Mouse (Mus musculus) urinary bladder, postnatal 4 days (tissue): Measurements from ENCODE around the gene Acadvl.

Experiments used
- DNase-seq, 2 experiments: peaks; one replicate each; pipeline ENCODE4 v3.0.0; 2021 to 2022; ENCODE audit warnings: low spot score in 2 of 2

The Acadvl gene

DNA sequence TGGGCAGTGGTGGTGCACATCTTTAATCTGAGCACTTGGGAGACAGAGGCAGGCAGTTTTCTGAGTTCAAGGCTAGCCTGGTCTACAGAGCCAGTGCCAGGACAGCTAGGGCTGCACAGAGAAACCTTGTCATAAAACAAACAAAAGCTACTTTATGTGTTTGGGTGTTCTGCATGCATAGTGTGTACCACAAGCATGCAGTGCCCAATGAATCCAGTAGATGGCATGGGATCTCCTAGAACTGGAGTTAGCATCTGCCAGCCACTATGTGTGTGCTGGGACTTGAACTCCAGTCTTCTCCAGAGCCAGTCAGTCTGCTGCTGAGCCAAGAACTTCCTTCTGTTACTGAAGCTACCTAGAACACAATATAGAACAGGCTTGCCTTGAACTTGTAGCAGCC, 13.3 kb downstream of the Acadvl start:
- DNase-seq: no peak

DNA sequence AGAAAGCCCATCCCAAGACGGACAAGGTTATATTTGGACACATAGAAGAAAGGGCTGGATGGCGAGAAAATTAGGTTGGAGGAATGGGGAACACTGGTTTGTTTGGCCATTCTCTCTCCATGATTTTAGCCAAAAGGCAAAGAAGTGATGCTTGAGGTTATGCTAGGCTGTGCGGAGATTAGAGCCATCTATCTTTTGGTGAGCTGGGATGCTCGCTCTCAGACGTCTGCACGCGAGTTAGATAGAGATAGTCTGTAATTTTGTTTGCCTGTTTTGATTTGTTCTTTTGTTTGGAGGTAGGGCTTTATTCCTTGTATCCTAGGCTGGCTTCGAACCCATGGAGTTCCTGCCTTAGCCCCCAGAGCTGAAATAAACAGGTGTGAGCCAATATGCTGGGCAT, 14.1 kb downstream of the Acadvl start:
- no peak for DNase-seq

DNA sequence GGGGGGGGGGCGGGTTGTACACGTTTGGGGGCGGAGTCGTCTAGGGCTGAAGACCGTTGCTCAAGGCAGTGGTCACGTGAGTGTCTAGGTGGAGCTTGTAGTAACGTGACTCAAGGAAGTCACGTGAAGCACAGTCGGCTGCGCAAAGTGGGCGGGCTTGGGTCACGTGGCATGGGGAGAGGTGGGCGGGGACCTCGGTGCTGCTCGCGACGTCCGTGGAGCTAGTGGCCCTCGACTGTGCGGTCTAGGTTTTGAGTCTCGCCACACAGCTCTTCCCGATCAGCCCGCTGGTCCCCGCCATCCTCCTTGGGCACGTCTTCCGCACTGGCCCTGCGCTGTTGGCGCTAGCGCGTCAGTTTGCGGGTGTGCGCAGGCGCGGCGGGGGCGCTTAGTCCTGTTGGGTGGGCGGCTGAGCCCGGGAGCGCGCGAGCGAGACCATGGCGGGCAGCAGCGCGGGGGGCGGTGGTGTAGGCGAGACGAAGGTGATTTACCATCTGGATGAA, 14.8 kb downstream of the Acadvl start, which contains the start of gene Dvl2:
Gene Dvl2 (plus strand): TSS at position 200 of the 503 bp plus-strand sequence.
- DNase-seq: peak; percentile 87 to 95

GRCm38 (mm10) chr11:69999666-70000065, 15.5 kb downstream of the Acadvl start:
- no peak for DNase-seq

DNA sequence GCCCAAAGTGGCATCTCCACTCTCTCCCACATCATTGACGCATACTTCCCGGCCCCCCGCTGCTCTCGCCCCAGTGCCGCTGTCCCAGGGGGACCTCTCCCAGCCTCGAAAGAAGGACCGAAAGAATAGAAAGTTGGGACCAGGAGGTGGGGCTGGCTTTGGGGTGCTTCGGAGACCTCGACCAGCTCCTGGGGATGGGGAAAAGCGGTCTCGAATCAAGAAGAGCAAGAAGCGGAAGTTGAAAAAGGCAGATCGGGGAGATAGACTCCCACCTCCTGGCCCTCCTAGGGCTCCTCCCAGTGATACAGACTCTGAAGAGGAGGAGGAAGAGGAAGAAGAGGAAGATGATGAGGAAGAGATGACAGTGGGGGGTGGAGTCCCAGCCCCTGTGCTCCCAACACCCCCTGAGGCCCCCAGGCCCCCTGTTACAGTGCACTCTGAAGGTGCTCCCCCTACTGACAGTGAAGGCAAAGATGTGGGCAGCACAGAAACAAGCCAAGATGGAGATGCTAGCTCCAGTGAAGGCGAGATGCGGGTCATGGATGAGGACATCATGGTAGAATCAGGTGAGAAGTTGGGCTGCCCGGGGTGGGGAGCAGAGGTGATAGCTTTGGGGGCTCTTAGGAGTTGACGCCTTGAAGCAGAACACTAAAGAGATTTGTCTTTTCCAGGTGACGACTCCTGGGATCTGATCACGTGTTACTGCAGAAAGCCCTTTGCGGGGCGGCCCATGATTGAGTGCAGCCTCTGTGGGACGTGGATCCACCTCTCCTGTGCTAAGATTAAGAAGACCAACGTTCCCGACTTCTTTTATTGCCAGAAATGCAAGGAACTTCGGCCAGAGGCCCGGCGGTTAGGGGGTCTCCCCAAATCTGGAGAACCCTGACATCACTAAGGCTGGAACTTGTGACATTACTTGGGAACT, 16.4 kb downstream of the Acadvl start:
- DNase-seq: peak in 1 of 2 experiments; percentile 18

GRCm38 (mm10) chr11:69997070-69997509, 18.1 kb downstream of the Acadvl start:
- peak; percentile 88 to 92 for DNase-seq

GRCm38 (mm10) chr11:69996161-69997061, 18.8 kb downstream of the Acadvl start:
- DNase-seq: peak; percentile 42 to 72

DNA sequence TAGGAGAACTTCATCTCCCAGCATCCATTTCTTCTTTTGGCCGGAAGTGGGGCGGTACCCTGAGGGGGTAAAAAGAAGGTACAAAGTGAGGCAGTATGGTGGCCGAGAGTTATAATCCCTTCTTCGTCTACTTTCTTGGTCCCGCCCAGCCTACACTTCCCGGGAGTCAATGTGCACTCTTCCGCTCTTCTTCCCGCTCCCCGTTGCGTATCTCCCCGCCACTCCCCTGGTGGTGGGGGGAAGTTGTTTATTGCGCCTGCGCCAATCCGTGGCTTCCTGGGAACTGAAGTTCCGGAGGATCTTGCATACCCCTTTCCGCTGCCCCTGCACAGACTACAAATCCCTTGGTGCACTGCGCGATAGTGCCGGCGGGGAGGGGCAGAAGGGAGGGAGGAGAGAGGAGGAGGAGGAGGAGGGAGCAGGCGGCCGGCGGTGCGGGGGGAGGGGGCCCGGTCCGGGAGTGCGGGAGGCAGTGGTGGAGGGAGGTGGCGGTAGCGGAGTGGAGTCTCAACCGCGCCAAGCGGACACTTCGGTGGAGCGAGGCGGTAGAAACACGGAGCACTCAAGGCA, 19.7 kb downstream of the Acadvl start, which contains the start of gene Phf23:
Gene Phf23 (plus strand): TSS at position 387 of the 570 bp plus-strand sequence.
- peak; percentile 98 to 99 for DNase-seq

GRCm38 (mm10) chr11:69994401-69995090, 20.7 kb downstream of the Acadvl start:
- DNase-seq: peak in 1 of 2 experiments; percentile 14

- DNase-seq: no peak
These were observed 22.3 kb downstream of the Acadvl start for GRCm38 (mm10) chr11:69992932-69993331.

DNA sequence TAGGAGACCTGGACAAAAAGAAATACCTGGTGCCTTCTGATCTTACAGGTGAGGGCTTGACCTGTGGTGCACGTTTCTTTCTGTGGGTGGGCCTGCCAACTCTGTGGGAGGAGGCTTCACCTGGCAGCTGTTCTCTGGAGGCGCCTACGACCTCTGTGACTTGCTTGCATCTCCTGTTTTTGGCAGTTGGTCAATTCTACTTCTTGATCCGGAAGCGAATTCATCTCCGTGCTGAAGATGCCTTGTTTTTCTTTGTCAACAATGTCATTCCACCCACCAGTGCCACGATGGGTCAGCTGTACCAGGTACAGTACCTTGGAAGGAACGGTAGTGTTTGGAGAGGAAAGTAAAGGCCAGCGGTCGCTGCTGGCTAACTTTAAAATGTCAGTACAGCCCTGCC, 22.8 kb downstream of the Acadvl start:
- no peak for DNase-seq

GRCm38 (mm10) chr11:69991711-69992110, 23.5 kb downstream of the Acadvl start:
- no peak for DNase-seq

- peak; percentile 94 to 96 for DNase-seq
These were observed 24.1 kb downstream of the Acadvl start, which contains the start of gene Gabarap for GRCm38 (mm10) chr11:69990850-69991691. Gene Gabarap, plus strand, starts transcription at chr11:69991143.

GRCm38 (mm10) chr11:69989949-69990348, 25.3 kb downstream of the Acadvl start:
- DNase-seq: no peak

DNA sequence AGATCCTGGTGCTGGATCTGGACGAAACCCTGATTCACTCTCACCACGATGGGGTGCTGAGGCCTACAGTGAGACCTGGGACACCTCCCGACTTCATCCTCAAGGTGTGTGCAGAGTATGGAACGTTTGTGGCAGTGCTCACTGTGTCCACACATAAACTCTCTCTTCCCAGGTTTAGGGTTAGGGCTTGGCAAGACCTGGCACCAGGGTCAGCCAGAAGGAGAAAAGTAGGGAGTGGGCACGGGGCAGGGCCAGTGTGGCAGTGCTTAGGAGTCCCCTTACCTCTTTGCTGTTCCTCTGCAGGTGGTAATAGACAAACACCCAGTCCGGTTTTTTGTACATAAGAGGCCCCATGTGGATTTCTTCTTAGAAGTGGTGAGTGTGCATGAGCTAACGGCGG, 30.8 kb downstream of the Acadvl start:
- DNase-seq: no peak

- DNase-seq: no peak
These were observed 31.8 kb downstream of the Acadvl start for GRCm38 (mm10) chr11:69983377-69983776.

GRCm38 (mm10) chr11:69982877-69983276, 32.3 kb downstream of the Acadvl start:
- DNase-seq: no peak

- DNase-seq: no peak
These were observed 33.0 kb downstream of the Acadvl start, which contains the start of gene Elp5 for GRCm38 (mm10) chr11:69982225-69982624. Gene Elp5, minus strand, starts transcription at chr11:69982517.

DNA sequence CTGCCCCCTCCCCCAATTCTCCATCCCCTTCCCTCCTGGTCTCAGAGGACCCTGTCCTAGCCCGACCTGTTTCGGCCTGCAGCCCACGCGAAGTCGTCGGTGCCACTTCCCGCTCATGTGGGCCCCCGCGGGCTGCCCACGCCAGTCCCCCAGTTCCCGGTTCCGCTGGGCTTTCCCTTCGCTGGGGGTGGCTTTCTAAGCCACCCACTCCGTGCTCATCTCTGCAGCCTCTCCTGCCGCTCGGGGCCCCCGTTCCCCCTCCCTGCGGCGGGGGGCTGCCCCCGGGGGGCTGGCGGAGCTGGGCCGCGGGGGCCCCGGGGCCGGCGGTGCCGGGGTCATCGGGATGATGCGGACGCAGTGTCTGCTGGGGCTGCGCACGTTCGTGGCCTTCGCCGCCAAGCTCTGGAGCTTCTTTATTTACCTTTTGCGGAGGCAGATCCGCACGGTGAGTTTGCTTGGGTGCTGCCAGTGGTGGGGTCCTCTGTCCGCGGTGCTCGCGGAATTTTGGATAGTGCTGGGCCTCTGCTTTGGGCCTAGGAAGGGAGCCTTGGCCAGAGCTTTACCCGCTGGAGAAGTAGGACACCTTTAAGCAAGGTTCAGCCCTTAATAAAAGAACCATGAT, 34.0 kb downstream of the Acadvl start, which contains the start of gene Ctdnep1:
Gene Ctdnep1 (plus strand): TSS at position 16 of the 622 bp plus-strand sequence.
- no peak for DNase-seq
